Mouse (Mus musculus): Measurements from ENCODE around the gene Rhd. TPM values are rescaled to one million over a fixed set of nuclear protein-coding genes. Genes with fewer than 3 reads are reported as not detected.

Rhd gene
- polyA plus RNA-seq, 1 experiment from 2014 or later, result 1.5 TPM

DNA sequence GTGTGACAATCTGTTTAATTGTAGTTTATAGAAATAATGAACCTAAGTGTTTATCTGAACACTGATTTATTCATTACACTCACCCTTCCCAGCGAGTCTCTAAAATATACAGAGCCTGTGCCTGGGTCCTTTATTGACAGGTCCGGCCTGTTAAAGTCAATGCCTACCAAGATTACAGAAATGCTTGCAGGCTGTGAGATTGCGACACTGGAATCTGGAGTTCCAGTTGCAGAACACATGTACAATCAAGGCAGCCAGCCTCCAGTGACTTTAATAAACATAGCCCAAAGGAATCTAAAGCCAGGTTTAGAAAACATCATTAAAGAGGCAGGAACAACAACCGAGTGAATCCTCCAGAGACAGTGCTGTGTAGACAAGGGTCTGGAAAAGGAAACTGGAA is 16.7 kb upstream of the Rhd start:
- no peak overlapping the region for H3K27ac ChIP-seq
- WGBS, result 86% methylated on average over 4 of the region's 4 CpGs
- H3K4me1 ChIP-seq, result peaks cover 42% of the 10 kb centered on the region
- no peak overlapping the region for H3K4me3 ChIP-seq
- no peak for ATAC-seq
- no peaks in the 10 kb centered on the region for H3K36me3 ChIP-seq (ENCODE audit: poor library complexity, severe bottlenecking)
- no peaks in the 10 kb centered on the region for H3K27me3 ChIP-seq
- no peak overlapping the region for H3K9ac ChIP-seq
- H3K9me3 ChIP-seq (replicated peaks), result no peaks in the 10 kb centered on the region
- H3K4me2 ChIP-seq, result no peak overlapping the region

DNA sequence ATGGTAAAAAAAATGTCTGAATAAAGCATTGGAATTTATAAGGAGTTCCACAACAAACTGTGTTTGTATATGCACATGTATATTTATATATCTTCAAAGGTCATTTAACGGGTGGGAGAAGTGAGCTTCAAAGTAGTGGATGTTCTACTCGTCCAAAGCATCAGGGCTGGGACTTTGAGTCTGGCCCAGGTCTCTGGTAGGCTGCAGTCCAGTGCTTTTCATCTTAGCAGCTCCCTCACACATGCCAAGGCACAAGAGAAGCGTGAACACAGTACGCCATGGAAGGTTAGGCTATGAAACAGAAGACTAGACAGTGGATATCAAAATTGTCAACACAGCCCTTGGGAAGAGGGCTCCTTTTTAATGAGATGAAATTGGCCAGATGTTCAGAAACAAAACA is 13.8 kb upstream of the Rhd start:
- Histone ChIP-seq H3K27me3 (peaks cover 8% of the 10 kb centered on the region), H3K4me1 (peaks cover 42% of the 10 kb centered on the region), H3K27ac (no peak overlapping the region), H3K36me3 (ENCODE audit: poor library complexity, severe bottlenecking) (no peaks in the 10 kb centered on the region), H3K4me2 (peak overlapping the region; percentile 76), H3K4me3 (peak overlapping the region; percentile 11), H3K9me3 (replicated peaks) (no peaks in the 10 kb centered on the region), H3K9ac (no peak overlapping the region)
- ATAC-seq, result no peak
- WGBS, result 75% methylated on average over 4 of the region's 4 CpGs

DNA sequence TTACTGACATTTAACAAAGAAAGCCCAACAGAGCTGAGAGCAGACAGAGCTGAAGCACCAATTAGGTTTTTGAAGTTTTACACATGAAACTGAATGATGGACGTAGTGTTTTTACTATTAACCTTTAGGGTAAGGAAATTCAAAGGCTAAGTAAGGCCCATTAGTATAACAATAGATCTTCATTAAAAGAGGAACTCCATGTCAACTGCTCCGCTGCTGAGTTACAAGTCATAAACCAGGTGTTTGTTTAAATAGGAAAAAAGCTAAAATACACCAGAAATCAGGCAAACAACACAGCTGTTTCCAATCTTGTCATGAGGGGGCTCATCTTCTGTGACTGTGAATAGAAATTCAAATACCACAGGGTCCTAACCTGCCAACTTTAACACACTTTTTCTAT is 13.1 kb upstream of the Rhd start:
- Histone ChIP-seq H3K9me3 (replicated peaks) (no peaks in the 10 kb centered on the region), H3K27ac (no peak overlapping the region), H3K36me3 (ENCODE audit: poor library complexity, severe bottlenecking) (no peaks in the 10 kb centered on the region), H3K27me3 (peaks cover 15% of the 10 kb centered on the region), H3K4me1 (peaks cover 42% of the 10 kb centered on the region), H3K9ac (peak overlapping the region; percentile 98), H3K4me2 (peak overlapping the region; percentile 76), H3K4me3 (peak overlapping the region; percentile 99)
- 26% methylated on average over 2 of the region's 2 CpGs for WGBS
- ATAC-seq, result no peak

DNA sequence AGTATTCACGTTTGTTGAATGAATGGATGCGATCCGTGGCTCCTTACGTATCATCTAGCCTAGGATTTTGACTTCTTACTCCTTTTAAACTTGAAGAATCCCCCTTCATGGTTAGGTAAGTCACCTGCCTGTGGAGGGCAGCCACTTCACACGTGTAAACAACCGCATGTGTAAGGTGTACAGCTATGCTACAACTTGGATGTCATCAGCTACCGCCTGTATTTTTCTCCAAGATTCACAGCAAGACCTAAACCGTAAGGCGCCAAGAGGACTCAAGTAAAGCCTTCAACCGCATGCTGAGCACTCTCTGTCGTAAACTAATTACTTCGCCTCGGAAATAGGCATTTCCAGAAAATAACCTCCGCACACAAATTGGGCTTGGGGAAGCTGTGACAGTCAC is 12.5 kb upstream of the Rhd start:
- no peak overlapping the region for H3K27ac ChIP-seq

DNA sequence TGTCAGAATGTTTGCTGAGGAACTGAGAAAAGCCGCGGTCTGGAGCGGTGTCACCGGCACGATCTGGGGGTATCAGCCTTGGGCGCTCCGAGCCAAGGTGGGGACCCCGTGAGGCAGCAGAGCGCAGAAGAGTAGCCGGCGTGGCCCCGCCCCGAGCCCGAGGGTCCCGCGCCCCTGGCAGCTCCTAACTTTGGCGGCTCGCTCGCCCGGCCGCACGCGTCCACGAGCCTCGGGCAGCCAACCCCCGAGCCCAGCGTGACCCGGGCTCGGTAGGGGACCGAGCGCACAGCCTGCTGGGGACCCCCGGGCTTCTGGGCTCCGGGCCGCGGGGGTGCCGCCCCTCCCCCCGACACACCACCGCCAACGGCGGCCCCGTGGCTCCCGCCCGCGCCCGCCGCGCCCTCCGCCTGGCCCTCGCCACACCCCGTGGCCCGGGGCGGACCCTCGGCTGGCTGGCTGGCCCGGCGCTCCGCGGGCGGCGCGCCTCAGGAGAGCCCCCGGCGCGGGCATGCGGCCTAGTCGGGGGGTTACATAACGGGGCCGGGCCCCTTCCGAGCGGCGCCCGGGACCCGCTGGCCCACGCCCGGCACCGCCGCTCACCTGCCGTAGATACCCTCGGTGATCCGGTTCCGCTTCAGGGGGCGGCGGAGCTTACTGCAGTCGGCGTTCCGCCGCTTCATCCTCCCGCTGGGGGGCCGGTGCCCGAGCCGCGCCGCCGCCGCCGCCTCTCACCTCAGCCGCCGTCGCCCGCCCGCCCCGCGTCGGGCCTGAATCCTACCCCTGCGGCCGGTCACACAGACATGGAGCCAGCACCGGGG is 11.7 kb upstream of the Rhd start:
- H3K9me3 ChIP-seq (replicated peaks), result no peaks in the 10 kb centered on the region
- H3K27ac ChIP-seq, result peak overlapping the region; percentile 99
- ATAC-seq, result peak; percentile 25
- H3K4me2 ChIP-seq, result peak overlapping the region; percentile 76
- no peaks in the 10 kb centered on the region for H3K36me3 ChIP-seq (ENCODE audit: poor library complexity, severe bottlenecking)
- WGBS, result under 1% methylated on average over 42 of the region's 106 CpGs
- peak overlapping the region; percentile 99 for H3K4me3 ChIP-seq
- H3K4me1 ChIP-seq, result peaks cover 31% of the 10 kb centered on the region
- peak overlapping the region; percentile 98 for H3K9ac ChIP-seq
- H3K27me3 ChIP-seq, result peaks cover 19% of the 10 kb centered on the region

More for the DNA sequence above, 12.5 kb upstream of the Rhd start:
- Histone ChIP-seq H3K4me1 (peaks cover 36% of the 10 kb centered on the region), H3K9ac (peak overlapping the region; percentile 98), H3K9me3 (replicated peaks) (no peaks in the 10 kb centered on the region), H3K4me3 (peak overlapping the region; percentile 99), H3K36me3 (ENCODE audit: poor library complexity, severe bottlenecking) (no peaks in the 10 kb centered on the region), H3K4me2 (peak overlapping the region; percentile 76), H3K27me3 (peaks cover 19% of the 10 kb centered on the region)
- WGBS, result 12% methylated on average over 14 of the region's 14 CpGs
- ATAC-seq, result no peak

DNA sequence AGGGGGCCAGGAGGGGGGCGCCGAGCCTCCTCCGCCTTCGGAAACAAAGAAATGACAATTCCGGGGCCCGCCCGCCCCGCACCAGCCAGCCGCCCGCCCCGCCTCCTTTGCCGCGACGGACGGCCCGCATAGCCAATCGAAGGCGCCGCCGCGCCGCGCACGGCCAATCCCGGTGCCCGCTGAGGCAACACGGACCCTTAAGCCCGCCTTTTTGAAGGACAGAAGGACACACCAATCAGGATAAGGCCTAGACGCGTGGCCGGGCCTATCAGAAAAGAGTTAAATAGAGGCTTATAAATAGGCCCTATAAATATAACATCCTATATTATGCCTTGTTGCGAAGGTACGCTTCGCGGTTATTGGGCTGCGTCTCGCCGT is 11.1 kb upstream of the Rhd start, which contains the start of gene Maco1:
Gene Maco1, minus strand, starts transcription at position 87 of the 378 bp plus-strand sequence.
- Histone ChIP-seq H3K9me3 (replicated peaks) (no peaks in the 10 kb centered on the region), H3K27me3 (peaks cover 19% of the 10 kb centered on the region), H3K4me3 (peak within 1 kb of the TSS; percentile 99), H3K9ac (peak within 1 kb of the TSS; percentile 98), H3K4me1 (peaks cover 26% of the 10 kb centered on the region), H3K27ac (peak within 1 kb of the TSS; percentile 99), H3K4me2 (peak within 1 kb of the TSS; percentile 76), H3K36me3 (ENCODE audit: poor library complexity, severe bottlenecking) (no peaks in the 10 kb centered on the region)
- WGBS, result under 1% methylated on average over 35 of the region's 38 CpGs
- ATAC-seq, result peak; percentile 97

DNA sequence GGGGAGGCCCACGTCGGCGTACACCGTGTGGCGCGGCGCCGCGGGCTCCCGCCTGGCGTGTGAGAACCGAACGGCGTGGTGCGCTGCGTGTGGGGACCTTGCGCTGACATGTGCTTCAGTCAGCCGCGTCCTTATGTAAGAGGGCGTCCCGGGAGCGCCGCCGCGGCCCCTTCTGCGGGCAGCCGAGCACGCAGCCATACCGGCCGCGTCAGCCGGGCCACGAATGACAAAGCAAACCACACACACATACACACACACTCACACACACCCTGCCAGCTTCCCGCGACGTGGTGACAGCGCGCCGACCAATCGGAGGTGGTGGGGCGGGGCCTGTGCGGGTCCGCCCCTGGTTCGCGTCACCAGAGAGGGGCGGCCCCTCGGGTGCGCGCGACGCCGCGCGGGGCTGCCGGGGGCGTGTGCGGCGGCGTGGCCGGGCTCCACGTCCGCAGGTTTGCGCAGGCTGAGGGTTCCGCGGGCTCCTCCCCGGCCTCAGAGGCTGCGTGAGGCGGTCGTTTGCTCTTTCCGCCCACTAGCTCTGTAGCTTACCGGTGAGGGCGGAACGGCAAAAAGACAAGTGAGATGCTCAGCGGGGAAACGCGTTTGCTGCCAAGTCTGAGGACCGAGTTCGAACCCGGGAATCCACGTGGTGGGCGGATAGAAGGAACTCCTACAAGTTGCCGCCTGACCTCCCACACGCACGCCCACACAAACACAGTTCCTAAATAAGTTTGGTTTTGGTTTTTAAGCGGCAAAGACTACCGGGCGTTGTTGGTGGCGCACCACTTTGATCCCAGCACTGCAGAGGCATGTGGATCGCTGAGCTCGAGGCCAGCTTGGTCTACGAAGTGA is 10.5 kb upstream of the Rhd start:
- H3K4me1 ChIP-seq, result peaks cover 23% of the 10 kb centered on the region
- H3K4me2 ChIP-seq, result peak overlapping the region; percentile 72
- no peaks in the 10 kb centered on the region for H3K9me3 ChIP-seq (replicated peaks)
- peaks cover 19% of the 10 kb centered on the region for H3K27me3 ChIP-seq
- peak overlapping the region; percentile 99 for H3K4me3 ChIP-seq
- WGBS, result 1% methylated on average over 89 of the region's 91 CpGs
- peak overlapping the region; percentile 86 for H3K9ac ChIP-seq
- H3K36me3 ChIP-seq (ENCODE audit: poor library complexity, severe bottlenecking), result no peaks in the 10 kb centered on the region
- H3K27ac ChIP-seq, result peak overlapping the region; percentile 99
- peak; percentile 96 for ATAC-seq

DNA sequence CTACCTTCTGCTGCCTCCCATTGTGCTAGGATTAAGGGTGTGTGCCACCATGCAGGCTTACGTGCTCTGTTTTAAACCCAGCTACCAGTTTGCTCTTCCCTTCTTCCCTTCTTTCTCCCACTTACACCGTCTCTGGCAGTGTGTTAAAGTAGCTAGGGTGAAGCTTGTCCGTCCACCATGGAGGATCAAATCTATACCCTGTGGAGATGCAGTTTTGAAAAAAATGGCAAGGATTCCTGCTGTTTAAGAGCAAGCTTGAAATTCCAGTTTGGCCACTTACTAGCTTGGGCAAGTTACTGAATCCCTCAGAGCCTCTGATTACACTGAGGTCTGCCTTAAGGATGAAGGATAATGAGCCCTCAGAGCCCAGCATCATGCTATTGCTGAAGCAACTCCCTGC is 9.0 kb upstream of the Rhd start:
- WGBS, result 37% methylated on average over 3 of the region's 3 CpGs
- no peak overlapping the region for H3K9ac ChIP-seq
- no peaks in the 10 kb centered on the region for H3K36me3 ChIP-seq (ENCODE audit: poor library complexity, severe bottlenecking)
- no peak for ATAC-seq
- peaks cover 19% of the 10 kb centered on the region for H3K27me3 ChIP-seq
- H3K27ac ChIP-seq, result no peak overlapping the region
- H3K9me3 ChIP-seq (replicated peaks), result no peaks in the 10 kb centered on the region
- H3K4me1 ChIP-seq, result peaks cover 18% of the 10 kb centered on the region
- no peak overlapping the region for H3K4me3 ChIP-seq
- H3K4me2 ChIP-seq, result no peak overlapping the region

DNA sequence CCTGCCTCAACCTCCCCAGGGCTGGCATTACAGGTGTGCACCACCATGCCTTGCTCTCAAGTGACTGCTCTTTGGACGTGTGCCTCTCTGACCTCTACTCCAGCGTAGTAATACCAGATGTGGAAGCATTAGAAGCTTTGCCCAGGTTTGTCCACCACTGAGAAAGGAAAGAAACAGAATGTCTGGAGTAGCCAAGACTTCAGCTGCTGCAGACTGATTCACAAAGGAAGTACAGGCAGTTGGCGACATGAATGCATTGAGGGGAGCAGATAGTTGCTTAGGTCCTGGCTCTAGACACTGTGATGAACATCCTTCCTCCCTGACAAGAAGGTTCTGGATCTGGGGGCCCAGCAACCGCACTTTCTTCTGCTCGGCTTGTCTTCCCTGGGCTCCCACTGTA is 8.3 kb upstream of the Rhd start:
- Histone ChIP-seq H3K9ac (no peak overlapping the region), H3K9me3 (replicated peaks) (no peaks in the 10 kb centered on the region), H3K27me3 (peaks cover 19% of the 10 kb centered on the region), H3K36me3 (ENCODE audit: poor library complexity, severe bottlenecking) (no peaks in the 10 kb centered on the region), H3K4me2 (no peak overlapping the region), H3K4me3 (no peak overlapping the region), H3K4me1 (peaks cover 11% of the 10 kb centered on the region), H3K27ac (no peak overlapping the region)
- no peak for ATAC-seq
- WGBS, result 66% methylated on average over 5 of the region's 5 CpGs

DNA sequence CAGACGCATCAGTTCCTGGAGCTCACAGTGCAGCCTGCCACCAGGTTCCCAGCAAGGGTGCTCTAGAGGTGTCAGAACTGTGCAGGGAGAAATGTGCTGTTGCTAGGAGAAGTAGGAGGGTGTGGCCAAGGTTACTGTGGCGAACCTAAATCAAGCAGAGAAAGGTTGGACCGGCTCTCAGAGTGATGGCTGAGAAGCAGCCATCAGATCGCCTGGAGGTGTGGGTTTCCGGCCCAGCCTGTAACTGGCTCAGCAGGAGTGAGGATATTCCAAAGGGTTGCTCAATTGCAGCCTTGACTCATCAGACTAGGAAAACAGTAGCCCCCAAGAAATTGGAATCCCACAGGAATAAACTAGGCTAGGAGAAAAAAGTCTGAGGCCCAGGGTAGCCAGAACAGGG is 7.8 kb upstream of the Rhd start:
- no peak overlapping the region for H3K4me3 ChIP-seq
- 29% methylated on average over 5 of the region's 5 CpGs for WGBS
- H3K27me3 ChIP-seq, result peaks cover 19% of the 10 kb centered on the region
- H3K36me3 ChIP-seq (ENCODE audit: poor library complexity, severe bottlenecking), result no peaks in the 10 kb centered on the region
- ATAC-seq, result no peak
- H3K9me3 ChIP-seq (replicated peaks), result no peaks in the 10 kb centered on the region
- no peak overlapping the region for H3K4me2 ChIP-seq
- peaks cover 7% of the 10 kb centered on the region for H3K4me1 ChIP-seq
- H3K9ac ChIP-seq, result no peak overlapping the region
- no peak overlapping the region for H3K27ac ChIP-seq

DNA sequence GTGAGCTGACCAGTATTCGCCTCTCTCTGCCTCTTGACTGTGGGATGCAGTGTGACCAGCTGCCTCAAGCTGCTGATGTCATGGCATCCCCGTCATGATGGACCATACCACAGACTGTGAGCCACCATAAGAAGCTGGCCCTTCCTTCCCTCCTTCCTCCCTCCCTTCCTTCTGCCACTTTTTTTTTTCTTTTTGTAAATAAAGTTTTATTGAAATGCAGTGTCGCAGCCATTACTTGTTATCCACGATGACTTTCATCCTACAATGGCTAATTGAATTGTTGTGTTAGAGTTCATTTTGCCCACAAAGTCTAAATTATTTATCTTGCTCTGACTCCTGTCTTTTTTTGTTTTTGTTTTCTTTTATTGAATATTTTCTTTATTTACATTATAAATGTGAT is 5.8 kb upstream of the Rhd start:
- Histone ChIP-seq H3K36me3 (ENCODE audit: poor library complexity, severe bottlenecking) (no peaks in the 10 kb centered on the region), H3K4me2 (no peak overlapping the region), H3K4me1 (no peaks in the 10 kb centered on the region), H3K27me3 (peaks cover 19% of the 10 kb centered on the region), H3K4me3 (no peak overlapping the region), H3K9ac (no peak overlapping the region), H3K27ac (no peak overlapping the region), H3K9me3 (replicated peaks) (no peaks in the 10 kb centered on the region)
- ATAC-seq, result no peak
- 89% methylated on average over 4 of the region's 4 CpGs for WGBS

DNA sequence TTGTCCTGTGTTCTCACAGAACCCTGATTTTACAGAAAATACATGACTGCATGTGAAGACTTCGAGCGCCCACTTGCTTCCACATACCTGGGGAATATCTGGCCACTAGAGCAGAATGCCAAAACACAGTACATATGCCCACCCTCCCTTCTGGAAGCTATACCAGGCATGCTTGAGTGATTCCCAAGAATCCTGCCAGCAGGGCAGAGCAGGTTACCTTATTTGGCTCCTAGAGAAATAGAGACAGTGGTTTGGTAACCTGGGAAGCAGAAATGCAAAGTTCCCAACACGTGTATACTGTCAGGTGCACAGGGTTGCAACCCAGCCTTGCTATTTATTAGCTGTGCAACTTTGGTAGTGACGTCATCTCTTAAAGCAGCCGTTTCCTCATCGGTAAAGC is 2.5 kb upstream of the Rhd start:
- no peaks in the 10 kb centered on the region for H3K9me3 ChIP-seq (replicated peaks)
- no peak overlapping the region for H3K4me2 ChIP-seq
- ATAC-seq, result no peak
- no peak overlapping the region for H3K9ac ChIP-seq
- H3K27me3 ChIP-seq, result no peaks in the 10 kb centered on the region
- H3K4me1 ChIP-seq, result no peaks in the 10 kb centered on the region
- H3K27ac ChIP-seq, result no peak overlapping the region
- 91% methylated on average over 6 of the region's 6 CpGs for WGBS
- H3K36me3 ChIP-seq (ENCODE audit: poor library complexity, severe bottlenecking), result no peaks in the 10 kb centered on the region
- H3K4me3 ChIP-seq, result no peak overlapping the region

Measured in forebrain, embryonic 13.5 days (tissue).